ENCODE assay signal across 24 mouse cellular contexts in the genomic region with DNA sequence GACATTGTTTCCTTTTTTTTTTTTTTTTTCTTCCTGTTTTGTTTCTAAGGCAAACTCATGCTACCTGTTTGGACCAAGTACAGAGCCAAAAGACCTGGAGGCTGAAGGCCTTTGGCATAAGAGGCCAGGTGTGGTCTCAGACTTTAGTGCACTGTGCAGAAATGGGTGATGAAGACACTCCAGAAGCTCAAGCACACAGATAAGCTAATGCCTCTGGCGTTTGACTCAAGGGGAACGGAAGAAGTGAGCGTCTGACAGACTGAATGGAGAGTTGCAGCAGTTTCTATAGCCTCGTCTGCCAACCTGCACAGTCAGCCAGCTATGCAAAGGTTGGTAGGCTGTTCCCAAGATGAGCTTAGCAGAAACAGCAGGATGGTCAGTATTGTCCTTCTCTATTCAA. TPM values are rescaled to one million over a fixed set of nuclear protein-coding genes. Genes with fewer than 3 reads are reported as not detected.
"Had no signal": no experiment of that assay in that cellular context is flagged by ENCODE, and none has a peak within 500 bp of the region (broad histone marks: within the 10 kb centered on the region; RNA-seq: fewer than 3 reads in every experiment).

No protein-coding gene starts in this region.

- H3K4me1 ChIP-seq: lung, embryonic 15.5 days; midbrain, embryonic 12.5 days; midbrain, embryonic 15.5 days; neural tube, embryonic 12.5 days; neural tube, embryonic 15.5 days had no signal

- H3K27ac ChIP-seq: liver, embryonic 13.5 days; lung, embryonic 15.5 days; midbrain, embryonic 12.5 days; midbrain, embryonic 15.5 days; neural tube, embryonic 12.5 days; neural tube, embryonic 15.5 days; stomach, postnatal 0 days had no signal

- H3K36me3 ChIP-seq: liver, embryonic 13.5 days; lung, embryonic 15.5 days; midbrain, embryonic 15.5 days had no signal

- ATAC-seq: inflammation-experienced regulatory T-cells, adult 6 months; intestine, embryonic 16.5 days; midbrain, embryonic 15.5 days had no signal

- H3K4me3 ChIP-seq: liver, embryonic 13.5 days; lung, embryonic 15.5 days; midbrain, embryonic 12.5 days; midbrain, embryonic 15.5 days; neural tube, embryonic 12.5 days; neural tube, embryonic 15.5 days had no signal

- H3K4me2 ChIP-seq: liver, embryonic 13.5 days; lung, embryonic 15.5 days; midbrain, embryonic 12.5 days; midbrain, embryonic 15.5 days; neural tube, embryonic 12.5 days; neural tube, embryonic 15.5 days had no signal

- H3K9me3 ChIP-seq: liver, embryonic 13.5 days; lung, embryonic 15.5 days; midbrain, embryonic 12.5 days; midbrain, embryonic 15.5 days; neural tube, embryonic 12.5 days; neural tube, embryonic 15.5 days had no signal

- H3K27me3 ChIP-seq: liver, embryonic 13.5 days; lung, embryonic 15.5 days; midbrain, embryonic 12.5 days; midbrain, embryonic 15.5 days; neural tube, embryonic 12.5 days; neural tube, embryonic 15.5 days had no signal

- DNase-seq: kidney, adult 18-20 months; kidney, adult 9 months; kidney, postnatal 14 days; kidney, postnatal 4 days; liver, embryonic 13.5 days; right cerebral cortex, adult 18-20 months; right cerebral cortex, postnatal 14 days; right cerebral cortex, postnatal 4 days; thymus, adult 18-20 months; thymus, postnatal 36 days had no signal

- H3K9ac ChIP-seq: liver, embryonic 13.5 days; lung, embryonic 15.5 days; midbrain, embryonic 12.5 days; midbrain, embryonic 15.5 days; neural tube, embryonic 12.5 days; neural tube, embryonic 15.5 days had no signal

RNA-seq across cellular contexts. Expression of a gene that starts 13.6 kb away (rescaled TPM):
- total RNA-seq: layer of hippocampus, adult 18-20 months; layer of hippocampus, postnatal 25 days; left cerebral cortex, adult 18-20 months; left cerebral cortex, postnatal 25 days had no signal
- polyA plus RNA-seq: inflammation-experienced regulatory T-cells, adult 6 months; intestine, embryonic 16.5 days; limb, embryonic 11.5 days; liver, embryonic 13.5 days; lung, embryonic 15.5 days; stomach, embryonic 14.5 days; stomach, postnatal 0 days had no signal
